Mouse (Mus musculus): ENCODE results near the gene Alox8.

DNA sequence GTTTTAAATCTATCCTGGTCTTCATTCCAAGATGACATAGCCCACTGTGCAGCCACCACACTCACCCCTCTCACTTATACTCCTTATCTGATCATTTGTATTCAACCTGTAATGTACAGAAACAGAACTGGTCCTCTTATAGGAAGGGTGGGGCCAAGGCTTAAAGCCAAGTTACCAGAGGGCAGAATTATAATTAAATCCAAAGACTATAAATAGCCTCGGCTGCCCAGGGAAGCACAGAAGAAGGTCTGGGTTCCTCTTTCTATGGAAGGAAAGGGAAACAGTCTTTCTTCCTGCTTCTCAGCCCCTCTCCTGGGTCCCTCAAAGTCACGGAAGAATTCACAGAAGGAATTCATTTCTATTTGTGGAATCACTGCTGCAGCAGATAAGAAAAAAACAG, 48.0 kb upstream of the Alox8 start:
- TF ChIP-seq POLR2A (IDR thresholded peaks at IDR 0.05; ENCODE audit: low read depth, low read length) (no peak), CTCF (IDR thresholded peaks at IDR 0.05; ENCODE audit: extremely low read depth, insufficient read depth, insufficient read length, insufficient replicate concordance) (no peak)

All from spleen, adult 2 months (tissue).